Comparison of ENCODE assay signal across 11 mouse cellular contexts in genomic region chr4:142065835-142066234, GRCm38 (mm10). TPM values are rescaled to one million over a fixed set of nuclear protein-coding genes. Genes with fewer than 3 reads are reported as not detected.
DNase-seq lines count a peak whose midpoint lies in the region; ATAC-seq and TF ChIP-seq lines count a peak whose summit lies in the region.
"Had no signal": no experiment of that assay in that cellular context is flagged by ENCODE, and none has a peak within 500 bp of the region (broad histone marks: within the 10 kb centered on the region; RNA-seq: fewer than 3 reads in every experiment).

No protein-coding gene starts in this region.

- H3K27ac ChIP-seq in kidney, adult 2 months (ENCODE audit: insufficient read depth, low read depth, low read length): peak overlapping the region; percentile 57
- H3K27ac ChIP-seq in ES-E14 (ENCODE audit: insufficient read depth, low read depth, low read length, poor library complexity, severe bottlenecking): peak overlapping the region; percentile 73
- peak overlapping the region; percentile 13 for H3K27ac ChIP-seq in heart, embryonic 16.5 days (ENCODE audit: low read length)
- peak overlapping the region; percentile 67 for H3K27ac ChIP-seq in liver, embryonic 16.5 days (ENCODE audit: low read length)
- no peak overlapping the region for H3K27ac ChIP-seq in midbrain, embryonic 15.5 days

- H3K9ac ChIP-seq in ES-E14 (ENCODE audit: insufficient read depth, low read depth, low read length, poor library complexity, severe bottlenecking): peak overlapping the region; percentile 33; the same call in 1 of the 2 replicates
- peak overlapping the region; percentile 14; the same call in 1 of the 2 replicates for H3K9ac ChIP-seq in heart, embryonic 16.5 days (ENCODE audit: low read length)
- peak overlapping the region; percentile 13; the same call in 1 of the 2 replicates for H3K9ac ChIP-seq in liver, embryonic 16.5 days (ENCODE audit: low read depth, low read length)
- no peak overlapping the region for H3K9ac ChIP-seq in midbrain, embryonic 15.5 days

- ATAC-seq in heart, embryonic 16.5 days (replicated peaks; ENCODE audit: extremely low read depth, insufficient read depth, low FRiP score): peak; percentile 11; the same call in 1 of the 2 replicates
- ATAC-seq in liver, embryonic 16.5 days (ENCODE audit: low read depth): peak; percentile 13; the same call in 1 of the 2 replicates
- no peak for ATAC-seq in midbrain, embryonic 15.5 days (replicated peaks)
- ATAC-seq: CD4-positive, CD25-positive, alpha-beta regulatory T cell, adult 4 months had no signal

- no peak for TF ChIP-seq CTCF in kidney, adult 2 months (conservative IDR thresholded peaks at IDR 0.05; ENCODE audit: insufficient read depth, insufficient read length, low read depth, low read length)

- WGBS in kidney, adult 2 months: 47% methylated on average over 6 of the region's 6 CpGs
- WGBS in heart, embryonic 16.5 days: 32% methylated on average over 6 of the region's 6 CpGs
- WGBS in liver, embryonic 16.5 days (ENCODE audit: insufficient replicate concordance): 27% methylated on average over 6 of the region's 6 CpGs
- WGBS in midbrain, embryonic 15.5 days: 82% methylated on average over 6 of the region's 6 CpGs

- no peaks in the 10 kb centered on the region for H3K27me3 ChIP-seq in kidney, adult 2 months (replicated peaks; ENCODE audit: control insufficient read depth, insufficient read depth, low read length)
- no peaks in the 10 kb centered on the region for H3K27me3 ChIP-seq in heart, embryonic 16.5 days (ENCODE audit: control insufficient read depth, insufficient read depth, low read length)
- H3K27me3 ChIP-seq in liver, embryonic 16.5 days (ENCODE audit: control insufficient read depth, insufficient read depth, low read depth, low read length): no peaks in the 10 kb centered on the region; the same call in none of the 2 replicates
- H3K27me3 ChIP-seq in midbrain, embryonic 15.5 days (replicated peaks): peaks cover 5% of the 10 kb centered on the region; the same call in 1 of the 2 replicates

- in situ Hi-C loops in ES-E14 (cut with MboI; ENCODE audit: low sequenced_read_pairs in 2 of 2, unreplicated experiment in 2 of 2): no loop called here

- no peak overlapping the region for H3K4me3 ChIP-seq in kidney, adult 2 months (ENCODE audit: insufficient read depth, low read depth, low read length)
- H3K4me3 ChIP-seq in ES-E14 (ENCODE audit: insufficient read depth in 1 of 2, low read depth in 1 of 2, low read length in 2 of 2, poor library complexity in 1 of 2, severe bottlenecking in 1 of 2): no peak overlapping the region
- no peak overlapping the region for H3K4me3 ChIP-seq in heart, embryonic 16.5 days (ENCODE audit: low read length)
- H3K4me3 ChIP-seq in liver, embryonic 16.5 days (ENCODE audit: low read depth, low read length): no peak overlapping the region
- H3K4me3 ChIP-seq in midbrain, embryonic 15.5 days: no peak overlapping the region

- no peaks in the 10 kb centered on the region for H3K9me3 ChIP-seq in ES-E14 (ENCODE audit: control insufficient read depth, insufficient read depth, low read depth, low read length)
- H3K9me3 ChIP-seq in heart, embryonic 16.5 days (replicated peaks; ENCODE audit: control insufficient read depth, low read length): no peaks in the 10 kb centered on the region
- H3K9me3 ChIP-seq in liver, embryonic 16.5 days (replicated peaks; ENCODE audit: control insufficient read depth, low read length): no peaks in the 10 kb centered on the region
- H3K9me3 ChIP-seq in midbrain, embryonic 15.5 days: no peaks in the 10 kb centered on the region

- H3K4me1 ChIP-seq in kidney, adult 2 months (ENCODE audit: control insufficient read depth, insufficient read depth, low read length): peaks cover 59% of the 10 kb centered on the region
- H3K4me1 ChIP-seq in ES-E14 (ENCODE audit: control insufficient read depth in 2 of 2, insufficient read depth in 2 of 2, low read length in 2 of 2, poor library complexity in 1 of 2): peaks cover 54 to 61% of the 10 kb centered on the region in 2 experiments
- H3K4me1 ChIP-seq in heart, embryonic 16.5 days (ENCODE audit: control insufficient read depth, insufficient read depth, low read length): peaks cover 30% of the 10 kb centered on the region
- H3K4me1 ChIP-seq in liver, embryonic 16.5 days (ENCODE audit: control insufficient read depth, low read depth, low read length): peaks cover 36% of the 10 kb centered on the region
- H3K4me1 ChIP-seq in midbrain, embryonic 15.5 days: peaks cover 18% of the 10 kb centered on the region

- no peaks in the 10 kb centered on the region for H3K36me3 ChIP-seq in kidney, adult 2 months (ENCODE audit: control insufficient read depth, insufficient read depth, low read length)
- H3K36me3 ChIP-seq in ES-E14 (ENCODE audit: control insufficient read depth, insufficient read depth, low read length, poor library complexity, severe bottlenecking): no peaks in the 10 kb centered on the region
- no peaks in the 10 kb centered on the region for H3K36me3 ChIP-seq in heart, embryonic 16.5 days (ENCODE audit: control insufficient read depth, insufficient read depth)
- H3K36me3 ChIP-seq in liver, embryonic 16.5 days (ENCODE audit: control insufficient read depth, insufficient read depth): no peaks in the 10 kb centered on the region
- H3K36me3 ChIP-seq in midbrain, embryonic 15.5 days (replicated peaks): no peaks in the 10 kb centered on the region

- TF ChIP-seq POLR2A in kidney, adult 2 months (IDR thresholded peaks at IDR 0.05; ENCODE audit: low read depth, low read length): no peak

- no peak overlapping the region for H3K4me2 ChIP-seq in heart, embryonic 16.5 days (ENCODE audit: low read depth, low read length)
- H3K4me2 ChIP-seq in liver, embryonic 16.5 days (ENCODE audit: low read depth, low read length): peak overlapping the region; percentile 36
- H3K4me2 ChIP-seq in midbrain, embryonic 15.5 days: no peak overlapping the region

- DNase-seq in kidney, adult 2 months: peak; percentile 52
- DNase-seq in kidney, adult 11 months: no peak
- DNase-seq in ES-E14 (ENCODE audit: low read depth, low spot score) (no peak), adipocyte (ENCODE audit: low spot score) (no peak)
- no peak for DNase-seq in embryo, embryonic 10 days (ENCODE audit: low spot score)
- DNase-seq: cerebellum, postnatal 14 days; thymus, adult 2 months had no signal

TF ChIP-seq in ES-E14, 5 proteins besides CTCF, POLR2A, EP300 and RAD21:
- TF ChIP-seq CHD2 (IDR thresholded peaks at IDR 0.05; ENCODE audit: low read depth, low read length) (no peak), HCFC1 (IDR thresholded peaks at IDR 0.05; ENCODE audit: borderline replicate concordance, insufficient read depth, low read length) (no peak), MAFK (IDR thresholded peaks at IDR 0.05; ENCODE audit: insufficient read depth, low read depth, low read length) (no peak), ZNF384 (IDR thresholded peaks at IDR 0.05; ENCODE audit: low read depth, low read length) (no peak), ZC3H11A (IDR thresholded peaks at IDR 0.05; ENCODE audit: borderline replicate concordance, low read depth, low read length) (no peak)
TF ChIP-seq in ES-E14: peak in this region for 0.

RNA-seq across cellular contexts. Expression of gene Tmem51, which starts 18.3 kb away (rescaled TPM):
- 59.6 and 60.4 TPM in 2 replicates for polyA plus RNA-seq in kidney, adult 2 months (2012; rRNA removed)
- total RNA-seq in ES-E14 (2012; rRNA removed): 13.6 and 24.0 TPM in 2 replicates
- polyA plus RNA-seq in heart, embryonic 16.5 days (2015; fragmentation: Nextera tagmentation; extraction: Ambion mirVana): 48.5 and 49.2 TPM in 2 replicates
- 15.7 and 18.6 TPM in 2 replicates for polyA plus RNA-seq in liver, embryonic 16.5 days (2015; fragmentation: Nextera tagmentation; extraction: Ambion mirVana)
- 8.1 and 8.5 TPM in 2 replicates for polyA plus RNA-seq in midbrain, embryonic 15.5 days (2015; fragmentation: Nextera tagmentation; extraction: Ambion mirVana)

RNA-seq across cellular contexts. Expression of gene Fhad1, which starts 51.0 kb away (rescaled TPM):
- 0.18 and 0.28 TPM in 2 replicates for polyA plus RNA-seq in kidney, adult 2 months (2012; rRNA removed)
- total RNA-seq in ES-E14 (2012; rRNA removed): 0.49 and 0.74 TPM in 2 replicates
- 3.0 and 4.0 TPM in 2 replicates for polyA plus RNA-seq in heart, embryonic 16.5 days (2015; fragmentation: Nextera tagmentation; extraction: Ambion mirVana)
- 0.02 TPM in 1 of 2 replicates, not detected in the other for polyA plus RNA-seq in liver, embryonic 16.5 days (2015; fragmentation: Nextera tagmentation; extraction: Ambion mirVana)
- polyA plus RNA-seq in midbrain, embryonic 15.5 days (2015; fragmentation: Nextera tagmentation; extraction: Ambion mirVana): 3.7 and 4.2 TPM in 2 replicates
